Mouse (Mus musculus) ES-E14 (cell line): ENCODE data around the gene Btbd3. TPM values are rescaled to one million over a fixed set of nuclear protein-coding genes. Genes with fewer than 3 reads are reported as not detected.

Source experiments
- DNase-seq: peaks from one replicate; pipeline ENCODE4 v3.0.0-alpha.2; 2013; ENCODE audit warnings: low read depth, low spot score
- H3K27ac ChIP-seq: 2 replicates; pipeline ENCODE4 v1.5.1; 2012; ENCODE audit warnings: low read depth, mild to moderate bottlenecking, low read length, moderate library complexity, mixed read lengths; ENCODE audit not compliant: poor library complexity, insufficient read depth, severe bottlenecking
- H3K36me3 ChIP-seq: 2 replicates; pipeline ENCODE4 v1.6.1; 2012; ENCODE audit warnings: mild to moderate bottlenecking, low read length, moderate library complexity, mixed read lengths; ENCODE audit not compliant: control insufficient read depth, poor library complexity, insufficient read depth, severe bottlenecking
- H3K4me1 ChIP-seq, 2 experiments: fragments of 150-350 bp in 1 of 2; sonication (generic) in 1 of 2; 2 replicates each; pipeline ENCODE4 v1.6.1; 2012; ENCODE audit warnings: low read length in 2 of 2, mild to moderate bottlenecking in 1 of 2, mixed read lengths in 1 of 2; ENCODE audit not compliant: control insufficient read depth in 2 of 2, insufficient read depth in 2 of 2, poor library complexity in 1 of 2
- H3K4me3 ChIP-seq, 2 experiments: fragments of 150-350 bp in 1 of 2; sonication (generic) in 1 of 2; 2 replicates each; pipeline ENCODE4 v1.5.1; 2012; ENCODE audit warnings: low read length in 2 of 2, low read depth in 1 of 2, mild to moderate bottlenecking in 1 of 2, mixed read lengths in 1 of 2; ENCODE audit not compliant: insufficient read depth in 1 of 2, poor library complexity in 1 of 2, severe bottlenecking in 1 of 2
- H3K9ac ChIP-seq: 2 replicates; pipeline ENCODE4 v1.6.1; 2012; ENCODE audit warnings: low read depth, mild to moderate bottlenecking, low read length, mixed read lengths; ENCODE audit not compliant: poor library complexity, insufficient read depth, severe bottlenecking
- H3K9me3 ChIP-seq: fragments of 150-350 bp; sonication (generic); 2 replicates; pipeline ENCODE4 v1.6.1; 2012; ENCODE audit warnings: low read depth, mild to moderate bottlenecking, low read length; ENCODE audit not compliant: control insufficient read depth, insufficient read depth
- CHD2 ChIP-seq: IDR thresholded peaks from 2 replicates; pipeline ENCODE4 v1.6.1; 2014; ENCODE audit warnings: mild to moderate bottlenecking, low read depth, low read length, inconsistent platforms
- HCFC1 ChIP-seq: IDR thresholded peaks from 2 replicates; pipeline ENCODE4 v1.6.1; 2012; ENCODE audit warnings: low read length, inconsistent platforms, borderline replicate concordance; ENCODE audit not compliant: insufficient read depth
- MAFK ChIP-seq: IDR thresholded peaks from 2 replicates; pipeline ENCODE4 v1.6.1; 2014; ENCODE audit warnings: mild to moderate bottlenecking, low read depth, low read length, inconsistent platforms; ENCODE audit not compliant: insufficient read depth
- ZC3H11A ChIP-seq: IDR thresholded peaks from 2 replicates; pipeline ENCODE4 v1.6.1; 2012; ENCODE audit warnings: low read depth, mild to moderate bottlenecking, inconsistent platforms, low read length, borderline replicate concordance
- ZNF384 ChIP-seq: IDR thresholded peaks from 2 replicates; pipeline ENCODE4 v1.6.1; 2012; ENCODE audit warnings: low read depth, low read length, inconsistent platforms
- in situ Hi-C, 2 experiments: fragments of 600-800 bp; cut with MboI; formaldehyde crosslinking; loops; one replicate each; pipeline ENCODE4 v1.15.1; 2025; ENCODE audit warnings: low sequenced_read_pairs in 2 of 2, inconsistent platforms in 1 of 2; ENCODE audit not compliant: unreplicated experiment in 2 of 2
- total RNA-seq: library from RNA; depleted of rRNA; stranded (reverse); fragments of 300-350 nt; gene quantifications from 2 replicates; pipeline ENCODE4 v1.2.3, GENCODE M21; 2012

Btbd3 gene
- total RNA-seq, 1 experiment: 10.2 TPM

- H3K27ac ChIP-seq: no peak overlapping the region
- no peak overlapping the region for H3K4me3 ChIP-seq
- TF ChIP-seq ZNF384: no peak
- no peak for TF ChIP-seq MAFK
- TF ChIP-seq CHD2: no peak
- no peak for TF ChIP-seq ZC3H11A
- TF ChIP-seq HCFC1: no peak
- no peak overlapping the region for H3K9ac ChIP-seq
- H3K4me1 ChIP-seq: peaks cover 0 to 12% of the 10 kb centered on the region in 2 experiments; a peak in 2 of 4 replicates
- peaks cover 8% of the 10 kb centered on the region; the same call in 1 of the 2 replicates for H3K36me3 ChIP-seq
- no peaks in the 10 kb centered on the region for H3K9me3 ChIP-seq
- in situ Hi-C loops: no loop called here
- DNase-seq: no peak
These were observed 25.3 kb downstream of the Btbd3 start for GRCm38 (mm10) chr2:138281550-138282201.

GRCm38 (mm10) chr2:138283372-138283771 is 27.0 kb downstream of the Btbd3 start:
- H3K9ac ChIP-seq: no peak overlapping the region
- no peak for DNase-seq
- peaks cover 0 to 9% of the 10 kb centered on the region in 2 experiments; a peak in 2 of 4 replicates for H3K4me1 ChIP-seq
- TF ChIP-seq CHD2 (no peak), MAFK (no peak), ZNF384 (no peak), ZC3H11A (no peak), HCFC1 (no peak)
- no peak overlapping the region for H3K4me3 ChIP-seq
- H3K9me3 ChIP-seq: no peaks in the 10 kb centered on the region
- peaks cover 8% of the 10 kb centered on the region; the same call in 1 of the 2 replicates for H3K36me3 ChIP-seq
- in situ Hi-C loops: no loop called here
- no peak overlapping the region for H3K27ac ChIP-seq

- no peak overlapping the region for H3K9ac ChIP-seq
- in situ Hi-C loops: no loop called here
- H3K4me1 ChIP-seq: peaks cover 0 to 9% of the 10 kb centered on the region in 2 experiments; a peak in 2 of 4 replicates
- DNase-seq: no peak
- H3K4me3 ChIP-seq: no peak overlapping the region
- H3K9me3 ChIP-seq: no peaks in the 10 kb centered on the region
- peaks cover 8% of the 10 kb centered on the region; the same call in 1 of the 2 replicates for H3K36me3 ChIP-seq
- no peak for TF ChIP-seq ZNF384
- TF ChIP-seq HCFC1: no peak
- no peak for TF ChIP-seq CHD2
- TF ChIP-seq ZC3H11A: no peak
- TF ChIP-seq MAFK: no peak
- no peak overlapping the region for H3K27ac ChIP-seq
These were observed 27.5 kb downstream of the Btbd3 start for GRCm38 (mm10) chr2:138283856-138284255.

GRCm38 (mm10) chr2:138285811-138286210 is 29.4 kb downstream of the Btbd3 start:
- peaks cover 8% of the 10 kb centered on the region; the same call in 1 of the 2 replicates for H3K36me3 ChIP-seq

More at GRCm38 (mm10) chr2:138285811-138286210, 29.4 kb downstream of the Btbd3 start:
- Histone ChIP-seq H3K9ac (no peak overlapping the region), H3K4me1 (peaks cover 0 to 2% of the 10 kb centered on the region in 2 experiments; a peak in 1 of 4 replicates), H3K9me3 (no peaks in the 10 kb centered on the region), H3K4me3 (no peak overlapping the region), H3K27ac (no peak overlapping the region)
- no peak for DNase-seq
- in situ Hi-C loops: no loop called here
- TF ChIP-seq CHD2 (no peak), ZNF384 (no peak), HCFC1 (no peak), MAFK (no peak), ZC3H11A (no peak)
